Mouse (Mus musculus) heart, adult 8-10 months (tissue): ENCODE measurements around the gene Osbpl6. TPM values are rescaled to one million over a fixed set of nuclear protein-coding genes. Genes with fewer than 3 reads are reported as not detected.

ENCODE experiments used
- DNase-seq: peaks from one replicate; pipeline ENCODE4 v3.0.0; 2022; ENCODE audit warnings: low spot score
- total RNA-seq, 4 experiments: library from RNA; stranded (reverse); gene quantifications; 2 replicates each; pipeline ENCODE4 v1.2.4; 2022

Gene Osbpl6
- 10 to 100 TPM; 12.5 to 19.0 (median 17.0) TPM for total RNA-seq

DNA sequence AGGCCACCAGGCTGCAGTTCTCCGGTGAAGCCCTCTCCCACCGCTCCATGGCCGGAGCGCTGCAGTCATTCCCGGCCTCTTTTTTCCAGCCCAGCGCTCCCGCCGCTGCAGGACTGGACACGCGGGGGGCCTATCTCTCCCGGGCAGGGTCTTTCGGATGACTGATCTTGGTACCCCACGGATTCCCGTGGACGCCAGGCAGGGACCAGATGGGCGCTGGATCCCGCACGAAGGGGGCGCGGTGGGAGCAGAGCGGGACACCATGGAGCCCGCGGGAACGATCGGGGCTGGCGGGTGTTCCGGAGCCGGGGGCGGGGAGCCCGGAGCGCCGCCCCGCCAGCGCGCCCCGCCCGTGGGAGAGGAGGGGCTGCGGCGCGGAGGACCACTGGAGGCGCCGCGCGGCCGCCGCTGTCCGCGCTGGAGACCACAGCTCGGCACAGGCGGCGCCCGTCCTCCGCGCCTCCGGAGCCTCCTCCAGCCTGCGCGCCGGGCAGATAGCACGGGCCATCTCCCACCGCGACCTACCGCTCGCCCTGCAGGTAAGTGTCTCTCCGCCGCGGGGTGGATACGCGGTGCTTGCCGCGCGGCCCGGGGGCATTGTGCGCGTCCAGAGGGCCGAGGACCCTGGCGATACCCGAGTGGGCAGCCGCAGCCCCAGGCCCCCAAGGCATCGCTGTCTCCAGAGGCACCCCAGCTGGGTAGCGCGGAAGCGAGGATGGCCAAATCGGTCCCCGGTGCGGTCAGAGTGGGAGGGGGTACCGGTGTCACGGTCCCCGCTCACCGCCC, at the start of gene Osbpl6:
TSS of gene Osbpl6 (plus strand) at position 358 of the 786 bp plus-strand sequence.
- peak; percentile 20 for DNase-seq

DNA sequence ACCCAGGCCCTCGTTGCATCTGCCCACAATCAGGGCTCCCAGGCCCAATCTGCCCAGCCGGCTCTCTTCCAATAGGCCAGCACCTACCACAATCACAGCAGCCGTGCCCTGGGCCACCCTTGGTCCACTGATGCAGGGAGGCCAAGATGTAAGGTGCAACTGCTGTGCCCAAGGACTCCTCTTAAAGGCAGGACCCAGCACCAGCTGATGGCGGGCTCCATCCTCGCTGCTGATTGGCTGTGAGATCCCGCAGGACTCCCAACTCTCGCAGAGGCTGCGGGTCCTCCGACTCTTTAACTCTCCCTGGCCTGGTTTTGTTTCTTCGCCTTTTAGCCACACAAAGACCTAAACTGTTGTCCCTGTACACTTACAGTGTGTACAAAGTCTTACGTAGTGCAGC, 46.1 kb upstream of the Osbpl6 start, which contains the start of gene Cyct:
TSS of gene Cyct (minus strand) at position 225 of the 400 bp plus-strand sequence.
- DNase-seq: no peak

DNA sequence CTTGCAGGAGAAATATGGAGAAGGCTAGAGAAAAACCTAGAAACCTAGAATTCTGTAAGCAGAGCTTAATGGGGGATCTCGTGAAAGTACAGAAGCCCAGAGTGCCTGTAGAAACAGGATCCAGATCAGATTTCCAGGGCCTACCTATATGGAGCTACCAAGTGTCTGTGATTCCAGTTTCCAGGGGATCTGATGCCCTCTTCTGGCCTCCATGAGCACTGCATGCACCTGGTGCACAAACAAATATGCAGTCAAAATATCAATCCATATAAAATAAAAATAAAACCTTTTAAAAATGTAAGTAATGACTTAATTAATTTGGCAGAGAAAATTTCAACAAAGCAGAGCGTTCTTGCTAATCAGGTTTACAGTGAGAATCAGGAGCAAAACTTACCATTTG, 44.2 kb upstream of the Osbpl6 start:
- no peak for DNase-seq

DNA sequence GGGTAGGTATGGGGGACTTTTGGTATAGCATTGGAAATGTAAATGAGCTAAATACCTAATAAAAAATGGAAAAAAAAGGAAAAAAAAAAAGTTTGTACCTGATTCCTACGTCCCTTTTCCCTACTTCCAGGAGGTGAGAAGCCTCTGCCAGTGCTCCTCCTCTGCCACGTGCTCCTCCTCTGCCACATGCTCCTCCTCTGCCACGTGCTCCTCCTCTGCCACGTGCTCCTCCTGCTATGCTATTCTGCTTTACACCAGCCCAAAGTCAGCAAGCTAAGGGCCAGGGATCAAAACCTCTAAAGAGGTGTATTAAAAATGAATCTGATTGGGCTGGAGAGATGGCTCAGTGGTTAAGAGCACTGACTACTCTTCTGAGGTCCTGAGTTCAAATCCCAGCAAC, 40.5 kb upstream of the Osbpl6 start:
- DNase-seq: no peak

DNA sequence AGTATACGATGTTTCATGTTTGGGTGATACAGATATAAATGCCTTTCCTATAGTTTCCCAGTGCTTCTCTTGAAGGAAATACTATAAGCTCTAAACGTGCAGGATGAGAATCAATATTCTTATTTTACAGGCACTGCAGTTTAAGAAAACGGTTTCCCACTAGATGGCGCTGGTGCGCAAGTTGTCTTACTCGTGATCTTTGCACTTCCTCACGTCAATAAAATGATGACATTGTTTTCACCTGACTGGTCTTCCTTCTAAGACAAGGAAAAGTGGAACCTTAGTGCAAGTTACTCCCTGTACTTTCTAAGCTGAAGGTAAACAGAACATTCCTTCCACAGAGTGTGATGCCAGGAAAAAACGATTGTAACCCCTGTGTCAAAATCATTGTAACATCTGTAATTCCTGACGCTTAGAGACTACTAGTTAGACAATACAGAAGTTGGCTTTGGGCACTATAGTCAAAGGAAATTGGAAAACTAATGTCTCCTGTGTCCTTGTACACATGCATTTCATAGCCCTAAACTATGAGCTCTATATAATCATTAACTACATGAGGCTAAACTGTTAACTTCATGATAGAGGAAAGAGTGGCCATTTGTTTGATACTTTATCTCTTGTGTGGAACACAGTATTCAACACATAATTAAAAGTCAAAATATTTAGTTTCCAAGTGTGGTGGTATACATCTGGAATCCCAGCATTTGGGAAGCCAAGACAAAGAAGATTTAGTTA, 39.0 kb upstream of the Osbpl6 start:
- DNase-seq: peak; percentile 74

DNA sequence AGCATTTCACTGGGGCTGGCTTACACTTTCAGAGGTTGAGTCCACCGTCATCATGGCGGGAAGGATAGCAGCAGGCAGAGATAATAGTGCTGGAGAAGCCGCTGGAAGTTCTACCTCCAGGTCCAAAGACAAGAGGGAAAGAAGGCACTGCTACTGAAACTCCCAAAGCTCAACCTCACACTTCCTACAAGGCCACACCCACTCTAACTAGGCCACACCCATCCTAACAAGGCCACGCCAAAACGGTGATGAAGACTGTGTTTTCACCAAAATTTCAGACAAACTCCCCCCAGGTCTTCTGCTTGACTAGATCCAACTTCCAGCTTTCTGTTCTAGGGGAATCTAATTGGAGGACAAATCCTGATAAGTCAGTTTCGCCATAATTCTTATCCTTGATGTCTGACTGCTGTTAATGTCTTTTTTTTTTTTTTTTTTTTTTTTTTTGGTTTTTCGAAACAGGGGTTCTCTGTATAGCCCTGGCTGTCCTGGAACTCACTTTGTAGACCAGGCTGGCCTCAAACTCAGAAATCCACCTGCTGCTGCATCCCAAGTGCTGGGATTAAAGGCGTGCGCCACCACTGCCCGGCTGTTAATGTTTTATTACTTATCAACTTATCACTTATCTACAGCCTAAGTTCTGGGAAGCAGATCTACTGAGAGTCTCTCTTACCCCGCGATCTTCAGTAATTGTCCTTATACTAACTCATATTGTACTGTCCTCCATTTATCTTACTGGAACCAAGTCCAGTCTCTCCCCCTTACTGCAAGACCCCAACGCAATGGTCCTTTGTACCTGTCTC, 37.2 kb upstream of the Osbpl6 start:
- DNase-seq: no peak

DNA sequence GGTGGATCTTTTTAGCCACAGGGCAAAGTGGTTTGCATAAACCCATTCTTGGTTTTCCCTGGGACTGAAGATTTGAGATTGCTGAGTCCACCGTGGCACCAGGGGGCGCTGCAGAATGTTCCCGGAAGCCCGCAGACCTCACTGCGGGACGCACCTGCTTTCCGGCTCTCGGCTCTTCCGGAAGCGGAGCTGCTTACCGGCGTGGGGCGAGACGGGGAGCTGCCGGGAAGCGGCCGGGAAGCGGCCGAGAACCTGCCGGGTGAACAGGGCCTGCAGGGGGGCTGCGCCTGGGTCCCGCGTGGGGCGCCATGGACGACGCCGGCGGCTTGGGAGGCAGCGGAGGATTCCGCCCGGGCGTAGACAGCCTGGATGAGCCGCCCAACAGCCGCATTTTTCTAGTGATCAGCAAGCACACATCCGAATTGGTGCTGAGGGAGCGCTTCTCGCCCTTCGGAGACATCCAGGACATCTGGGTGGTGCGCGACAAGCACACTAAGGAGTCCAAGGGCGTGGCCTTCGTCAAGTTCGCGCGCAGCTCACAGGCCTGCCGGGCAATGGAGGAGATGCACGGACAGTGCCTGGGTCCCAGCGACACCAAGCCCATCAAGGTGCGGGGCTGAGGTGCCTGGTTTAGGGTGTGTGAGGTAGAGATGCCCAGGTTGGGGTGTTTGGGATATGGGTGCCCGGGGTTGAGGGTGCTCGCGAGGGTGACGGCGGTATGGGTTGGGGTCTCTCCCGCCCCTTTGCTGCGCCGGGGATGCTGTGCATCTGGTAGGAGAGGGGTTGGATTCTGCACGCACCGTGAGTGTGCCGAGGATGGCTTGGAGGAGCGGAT, 36.3 kb upstream of the Osbpl6 start, which contains the start of gene Rbm45:
TSS of gene Rbm45 (plus strand) at position 164 of the 835 bp plus-strand sequence.
- peak; percentile 81 for DNase-seq

DNA sequence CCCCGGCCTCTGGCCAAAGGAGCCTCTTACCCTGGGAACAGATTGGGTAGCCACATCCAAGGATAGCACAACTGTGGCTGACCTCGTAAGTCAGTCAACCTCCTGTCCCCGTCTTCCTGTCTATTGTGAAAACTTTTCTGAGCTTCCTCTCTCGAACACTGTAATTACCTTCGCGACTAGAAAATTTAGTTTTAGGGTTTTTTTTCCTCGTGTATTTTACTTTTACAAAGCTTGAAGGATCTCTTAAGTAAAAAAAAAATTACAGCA, 35.7 kb upstream of the Osbpl6 start:
- DNase-seq: no peak

DNA sequence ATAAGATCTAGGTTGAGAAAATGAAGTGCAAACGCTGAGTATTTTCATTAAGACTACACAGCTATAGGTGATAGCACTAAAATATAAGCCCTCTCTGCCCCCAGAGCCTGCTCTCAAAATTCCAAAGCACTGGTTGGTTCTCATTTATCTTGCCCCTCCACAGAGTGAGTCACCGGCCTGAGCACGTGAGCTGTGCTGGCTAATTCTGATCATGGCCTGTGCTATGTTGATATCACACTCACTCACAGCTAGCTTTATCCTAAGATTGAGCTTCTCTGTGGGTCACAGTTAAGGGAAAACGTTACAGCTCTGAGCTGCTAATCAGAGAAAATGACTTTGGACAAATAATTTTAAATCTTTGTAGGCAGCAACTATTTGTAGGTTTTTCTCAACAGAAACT, 34.1 kb upstream of the Osbpl6 start:
- DNase-seq: peak; percentile 19

DNA sequence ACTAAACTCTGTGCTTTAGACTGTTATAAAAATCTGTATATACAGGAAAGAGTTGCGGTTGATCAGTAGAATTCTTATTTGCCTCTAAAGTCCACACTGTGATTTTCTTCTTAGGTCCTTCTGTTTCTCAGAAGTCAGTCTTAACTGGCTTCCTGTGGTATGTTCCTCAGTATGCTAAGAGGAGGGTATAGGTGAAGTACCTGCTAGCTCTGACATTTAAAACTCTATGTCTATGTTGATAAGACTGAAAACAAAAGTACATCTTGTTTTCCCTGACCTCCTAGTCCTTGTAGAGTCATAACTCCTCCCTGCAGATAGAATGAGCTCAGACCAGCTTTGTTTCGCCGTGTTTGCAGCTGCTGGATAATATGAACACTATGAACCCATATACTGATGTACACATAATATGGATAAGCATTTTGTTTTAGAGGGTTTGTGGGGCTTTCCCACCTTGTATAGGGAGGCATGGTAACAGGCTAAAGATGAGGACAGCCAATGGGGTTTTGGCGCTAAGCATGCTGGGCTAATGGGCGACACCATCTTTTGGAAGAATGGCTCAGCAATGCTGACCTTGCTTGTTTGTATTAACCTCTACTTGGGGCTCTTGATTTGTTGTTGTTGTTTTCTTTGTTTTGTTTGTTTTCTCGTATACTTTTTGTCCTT, 31.6 kb upstream of the Osbpl6 start:
- no peak for DNase-seq

DNA sequence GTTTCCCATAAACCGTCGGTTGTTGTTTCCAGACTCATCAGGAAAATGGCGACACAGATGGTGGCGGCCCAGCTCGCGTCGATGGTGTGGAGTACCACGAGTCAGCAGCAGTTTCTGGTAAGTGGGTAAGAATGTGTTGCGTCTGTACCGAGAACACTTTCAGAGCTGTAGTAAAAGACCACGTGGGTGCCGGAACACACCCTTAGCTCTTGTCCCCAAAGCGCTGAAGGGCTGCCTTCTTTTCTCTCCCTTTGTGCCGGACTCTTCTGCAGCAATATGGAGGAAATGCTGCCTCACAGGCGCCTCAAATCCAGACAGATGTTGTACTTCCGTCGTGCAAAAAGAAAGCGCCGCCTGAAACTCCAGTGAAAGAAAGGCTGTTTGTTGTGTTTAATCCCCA, 27.7 kb upstream of the Osbpl6 start:
- DNase-seq: no peak

DNA sequence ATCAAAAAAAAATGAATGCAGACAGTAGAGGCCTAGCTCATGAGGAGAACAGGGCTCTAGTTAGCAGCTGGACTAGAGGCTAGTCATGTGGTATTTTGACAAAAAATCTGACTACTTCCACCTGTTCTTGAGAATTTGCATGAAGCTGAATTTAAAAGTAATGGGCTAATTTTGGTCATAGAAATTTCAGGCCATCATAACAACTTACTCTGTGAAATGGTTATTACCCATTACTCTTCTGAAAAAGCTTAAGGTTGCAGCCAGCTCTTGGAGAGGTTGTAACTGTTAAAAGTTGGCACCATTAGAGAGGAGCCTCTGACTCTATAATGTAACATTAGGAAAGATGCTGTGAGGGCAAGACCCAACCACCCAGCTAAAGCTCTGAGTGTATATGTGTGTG, 19.8 kb upstream of the Osbpl6 start:
- no peak for DNase-seq

DNA sequence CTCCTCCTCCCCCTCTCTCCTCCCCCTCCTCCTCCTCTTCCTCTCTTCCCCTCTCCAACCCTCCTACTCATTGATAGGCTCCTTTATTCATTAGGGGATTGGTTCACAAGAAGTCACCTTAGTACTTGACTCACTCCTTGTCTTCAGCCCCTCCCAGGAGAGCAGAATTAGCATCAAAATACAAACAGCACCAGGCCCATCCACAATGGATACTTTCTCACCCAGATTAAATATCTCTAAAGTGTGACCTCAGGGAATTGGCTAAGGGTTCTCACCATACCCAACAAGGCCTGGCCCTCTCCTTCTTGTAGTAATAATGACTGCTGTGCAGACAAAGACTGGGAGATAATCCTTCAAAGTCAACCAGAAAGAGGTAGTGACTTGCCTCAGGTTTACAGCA, 6.1 kb upstream of the Osbpl6 start:
- DNase-seq: no peak

DNA sequence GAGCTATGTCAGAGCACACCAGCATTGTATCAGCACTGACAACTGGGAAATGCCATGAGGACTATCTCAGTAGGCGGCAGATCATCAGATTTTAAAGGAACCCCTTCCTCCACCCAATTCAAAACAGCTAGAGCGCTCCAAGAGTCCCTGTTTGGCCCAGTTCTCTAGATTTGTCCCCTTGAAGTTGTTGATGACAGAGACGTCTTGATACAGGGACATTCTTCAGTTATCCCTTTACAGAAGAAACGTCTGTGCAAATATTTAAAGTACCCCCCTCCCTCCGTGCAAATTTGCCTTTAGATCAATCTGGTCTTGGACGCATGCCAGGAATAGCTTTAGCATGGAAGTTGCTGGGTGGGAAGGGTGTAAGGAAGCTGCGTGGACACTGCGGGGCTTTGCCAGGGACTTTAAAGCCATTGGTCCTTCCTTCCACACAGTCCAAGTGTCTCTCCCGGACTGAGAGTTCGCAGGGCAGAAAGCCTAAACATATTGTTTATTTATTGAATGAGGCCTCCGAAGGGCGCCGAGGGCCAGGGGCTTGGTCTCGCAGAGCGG, 635 bp upstream of the Osbpl6 start:
- no peak for DNase-seq

DNA sequence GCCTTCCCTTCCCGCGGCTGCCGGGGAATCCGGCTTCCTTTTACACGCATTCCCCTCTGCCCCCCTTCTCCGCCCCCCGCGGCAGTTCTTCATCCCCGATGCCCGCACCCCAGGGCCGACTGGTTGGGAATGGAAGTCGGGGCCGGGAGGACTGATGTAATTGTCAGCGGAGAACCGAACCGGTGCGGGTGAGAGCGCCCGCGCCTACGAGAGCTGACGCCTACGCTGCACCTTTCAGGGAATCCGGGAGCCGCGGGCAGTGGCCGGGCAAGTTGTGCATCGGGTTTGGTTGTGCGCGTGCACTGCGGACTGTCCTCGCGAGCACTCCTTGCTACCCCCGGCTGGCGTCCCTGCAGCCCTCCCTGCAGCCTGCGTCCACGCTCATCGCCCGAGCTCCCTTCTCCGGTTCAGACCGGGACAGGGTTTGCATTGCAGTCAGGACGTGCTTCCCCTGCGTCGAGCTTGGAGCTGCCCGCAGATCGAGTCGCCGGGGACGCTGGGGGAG, 681 bp downstream of the Osbpl6 start:
- DNase-seq: peak; percentile 21

DNA sequence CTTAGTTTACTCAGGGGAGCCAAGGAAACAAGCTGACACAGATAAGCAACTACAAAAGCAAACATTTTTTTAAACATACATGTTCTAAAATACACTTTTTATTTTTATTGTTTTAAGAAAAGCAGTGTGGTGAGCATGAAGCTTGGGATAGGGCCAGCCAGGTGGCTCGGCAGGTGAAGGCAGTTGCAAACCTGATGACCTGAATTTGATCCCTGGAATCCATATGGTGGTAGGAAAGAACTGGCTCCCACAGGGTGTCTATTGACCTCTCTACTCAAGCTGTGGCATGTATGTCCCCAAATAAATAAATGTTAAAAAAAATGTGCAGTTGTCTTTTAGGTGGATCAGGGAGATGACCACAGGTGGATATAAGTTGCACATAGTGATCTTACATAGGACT, 3.2 kb downstream of the Osbpl6 start:
- DNase-seq: no peak

DNA sequence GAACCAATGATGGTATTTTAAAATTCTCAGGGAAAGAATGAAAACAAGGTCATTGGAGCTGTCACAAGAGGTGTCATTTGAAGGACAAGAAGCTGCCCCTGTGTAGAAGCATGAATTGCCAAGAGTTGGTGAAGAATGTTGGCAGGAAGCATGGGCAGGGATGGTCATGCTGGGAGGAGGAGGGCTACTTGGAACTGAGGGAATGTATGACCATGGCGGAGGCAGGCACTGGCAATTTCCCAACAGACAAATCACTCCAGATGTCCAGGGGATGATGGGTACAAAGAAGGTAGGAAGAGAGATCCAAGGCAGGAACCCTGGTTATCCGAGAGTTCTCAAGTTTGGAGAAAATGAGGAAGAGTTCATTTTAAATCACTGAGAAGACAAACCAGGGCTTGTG, 3.7 kb downstream of the Osbpl6 start:
- no peak for DNase-seq

DNA sequence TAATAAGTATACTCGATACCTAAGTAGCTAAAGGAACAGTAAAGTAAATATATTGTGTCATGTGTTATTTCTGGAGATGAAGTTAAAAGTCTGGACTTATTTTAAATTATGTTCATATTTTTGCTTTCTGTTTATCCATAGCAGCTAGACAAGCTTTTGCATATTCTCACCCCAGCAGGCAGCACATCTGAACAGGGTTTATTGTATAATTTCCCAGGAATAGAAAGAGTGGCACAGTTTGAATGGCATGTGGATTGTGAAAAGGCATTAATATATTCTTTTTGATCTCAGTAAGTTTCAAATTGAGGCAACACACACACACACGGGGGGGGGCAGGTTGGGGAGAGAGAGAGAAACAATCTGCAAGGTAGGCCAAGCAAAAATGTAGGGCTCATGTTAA, 6.6 kb downstream of the Osbpl6 start:
- DNase-seq: no peak

DNA sequence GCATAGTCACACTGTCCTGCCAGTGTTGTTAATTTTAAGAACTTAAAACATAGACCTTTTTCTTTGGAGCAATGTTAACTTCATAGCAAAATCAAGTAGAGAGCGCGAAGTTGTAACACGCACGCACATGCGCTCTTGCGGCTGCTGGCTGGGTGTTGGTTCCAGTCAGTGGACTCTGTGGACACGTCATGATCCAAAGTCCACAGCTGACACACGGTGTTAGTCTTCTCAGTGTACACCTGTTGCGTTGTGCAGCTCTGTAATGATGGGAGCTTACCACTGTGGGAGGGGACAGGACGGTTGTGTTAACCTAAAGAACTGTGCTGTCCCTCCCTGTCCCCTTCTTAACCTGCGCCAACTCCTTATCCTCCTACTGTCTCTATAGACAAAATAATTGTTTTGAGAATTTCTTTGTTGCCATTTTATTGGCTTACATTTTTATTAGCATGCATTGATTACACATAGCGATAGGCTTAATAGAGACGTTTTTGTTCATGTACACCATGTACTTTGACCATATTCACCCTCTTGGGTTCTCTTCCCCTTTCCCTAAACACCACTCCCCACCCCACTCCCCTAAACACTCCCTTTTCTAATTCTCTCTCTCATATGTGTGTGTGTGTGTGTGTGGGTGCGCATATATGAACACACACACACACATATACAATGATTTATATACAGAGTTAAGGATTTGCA, 11.3 kb downstream of the Osbpl6 start:
- DNase-seq: no peak

DNA sequence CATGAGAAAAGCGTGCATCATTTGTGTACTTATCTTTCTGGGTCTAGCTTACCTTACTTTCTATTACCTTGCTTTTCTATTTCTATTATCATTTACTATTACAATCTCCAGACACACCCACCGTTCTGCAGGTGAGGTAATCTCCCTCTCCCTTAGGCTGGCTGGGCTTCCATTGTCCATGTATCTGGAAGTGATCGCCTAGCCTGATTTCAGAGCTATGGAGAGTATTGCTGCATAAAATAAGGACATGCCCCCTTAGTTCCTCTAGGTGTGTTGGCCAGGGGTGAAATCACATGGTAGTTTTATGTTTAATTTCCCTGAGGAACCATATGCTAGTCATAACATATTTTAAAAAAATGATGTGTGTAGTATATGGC, 11.8 kb downstream of the Osbpl6 start:
- no peak for DNase-seq
